Mouse (Mus musculus) stomach, embryonic 16.5 days (tissue): ENCODE measurements around the gene Kifc1. TPM values are rescaled to one million over a fixed set of nuclear protein-coding genes. Genes with fewer than 3 reads are reported as not detected.
A peak's percentile ranks its signal among the peaks of the same experiment; 100 is the strongest.

Source experiments
- ATAC-seq: fragments of 200-750 bp; cut with Nextera tagmentation; 2 replicates; pipeline ENCODE4 v1.8.0; 2017; ENCODE audit warnings: moderate number of reproducible peaks, moderate TSS enrichment; ENCODE audit not compliant: insufficient read depth, low FRiP score
- H3K27ac ChIP-seq: fragments of 300-500 bp; sonication (generic); 2 replicates; pipeline ENCODE4 v1.5.1; 2014; ENCODE audit warnings: low read length
- H3K27me3 ChIP-seq: fragments of 300-500 bp; sonication (generic); 2 replicates; pipeline ENCODE4 v1.6.1; 2014; ENCODE audit warnings: low read length, control low read depth, mixed read lengths; ENCODE audit not compliant: control insufficient read depth, insufficient read depth
- H3K36me3 ChIP-seq: fragments of 300-500 bp; sonication (generic); 2 replicates; pipeline ENCODE4 v1.6.1; 2014; ENCODE audit warnings: low read length; ENCODE audit not compliant: control insufficient read depth, insufficient read depth
- H3K4me1 ChIP-seq: fragments of 300-500 bp; sonication (generic); 2 replicates; pipeline ENCODE4 v1.6.1; 2014; ENCODE audit warnings: low read length, control low read depth, mixed read lengths; ENCODE audit not compliant: control insufficient read depth, insufficient read depth
- H3K4me2 ChIP-seq: fragments of 300-500 bp; sonication (generic); 2 replicates; pipeline ENCODE4 v1.6.1; 2014; ENCODE audit warnings: low read depth, low read length, mixed read lengths
- H3K4me3 ChIP-seq: fragments of 300-500 bp; sonication (generic); replicated peaks from 2 replicates; pipeline ENCODE4 v1.5.1; 2014; ENCODE audit warnings: mild to moderate bottlenecking, low read length
- H3K9ac ChIP-seq: fragments of 300-500 bp; sonication (generic); 2 replicates; pipeline ENCODE4 v1.6.1; 2014; ENCODE audit warnings: low read length
- H3K9me3 ChIP-seq: fragments of 300-500 bp; sonication (generic); replicated peaks from 2 replicates; pipeline ENCODE4 v1.6.1; 2016; ENCODE audit warnings: low read length, control low read depth; ENCODE audit not compliant: control insufficient read depth
- WGBS: fragments of 180-500 bp; shearing (Covaris S2); extraction: QIAGEN DNeasy Blood & Tissue Kit; methylation state at CpG from one replicate; pipeline ENCODE4 v1.1.7; 2014; 5-methylcytosine and 5-hydroxymethylcytosine counted together
- polyA plus RNA-seq: library from polyadenylated mRNA; unstranded; fragments of >200 nt; fragmentation: Nextera tagmentation; extraction: Ambion mirVana; gene quantifications from 2 replicates; pipeline ENCODE4 v1.2.1, GENCODE M21; 2015

The Kifc1 gene
- polyA plus RNA-seq, 1 experiment from 2014 or later, result 6.9 TPM

DNA sequence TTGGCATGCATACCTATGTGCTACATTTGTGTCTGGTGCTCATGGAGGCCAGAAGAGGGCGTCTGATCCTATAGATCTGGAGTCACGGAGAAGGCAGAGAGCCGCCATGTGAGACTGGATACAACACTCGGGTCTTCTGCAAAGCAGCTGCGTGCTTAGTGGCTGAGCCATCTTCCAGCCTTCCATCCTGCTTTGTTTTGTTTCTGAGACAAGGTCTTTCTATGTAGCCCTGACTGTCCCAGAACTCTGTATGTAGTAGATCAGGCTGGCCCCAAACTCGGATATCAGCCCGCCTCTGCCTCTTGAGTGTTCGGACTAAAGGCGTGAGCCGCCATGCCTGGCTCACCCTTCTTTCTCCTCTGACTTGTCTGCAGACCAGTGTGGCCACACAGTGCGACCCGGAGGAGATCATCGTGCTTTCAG is 24.5 kb upstream of the Kifc1 start:
- Histone ChIP-seq H3K4me3 (peak overlapping the region; percentile 64; the same call in 1 of the 2 replicates), H3K36me3 (peaks cover 27% of the 10 kb centered on the region), H3K27ac (no peak overlapping the region), H3K4me1 (peaks cover 30% of the 10 kb centered on the region), H3K9me3 (no peaks in the 10 kb centered on the region), H3K4me2 (peak overlapping the region; percentile 73), H3K9ac (peak overlapping the region; percentile 48; the same call in 1 of the 2 replicates), H3K27me3 (no peaks in the 10 kb centered on the region)
- no peak for ATAC-seq
- WGBS, result 68% methylated on average over 13 of the region's 13 CpGs

DNA sequence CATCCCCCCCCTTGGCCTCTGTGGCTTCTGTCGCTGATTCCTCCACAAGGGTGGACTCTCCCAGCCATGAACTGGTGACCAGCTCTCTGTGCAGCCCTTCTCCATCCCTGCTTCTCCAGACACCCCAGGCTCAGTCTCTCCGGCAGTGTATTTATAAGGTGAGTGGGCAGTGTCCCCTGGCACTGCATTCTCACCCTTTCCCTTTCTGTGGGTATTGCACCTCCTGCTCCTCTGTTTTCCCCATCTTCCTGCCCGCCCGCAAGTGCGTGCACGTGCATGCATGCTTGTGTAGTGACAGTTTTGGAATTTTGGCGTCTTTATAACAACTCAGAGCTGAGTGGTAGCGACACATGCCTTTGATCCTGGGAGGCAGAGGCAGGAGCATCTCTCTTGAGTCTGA is 23.4 kb upstream of the Kifc1 start:
- ATAC-seq, result no peak
- no peak overlapping the region for H3K27ac ChIP-seq
- WGBS, result 95% methylated on average over 8 of the region's 8 CpGs

GRCm38 (mm10) chr17:33913264-33913663 is 22.8 kb upstream of the Kifc1 start:
- Histone ChIP-seq H3K9ac (no peak overlapping the region), H3K4me3 (no peak overlapping the region), H3K4me2 (no peak overlapping the region), H3K4me1 (peaks cover 22% of the 10 kb centered on the region), H3K9me3 (no peaks in the 10 kb centered on the region), H3K36me3 (peaks cover 27% of the 10 kb centered on the region), H3K27ac (no peak overlapping the region), H3K27me3 (no peaks in the 10 kb centered on the region)
- 90% methylated on average over 10 of the region's 10 CpGs for WGBS
- ATAC-seq, result no peak

More for the DNA sequence above, 23.4 kb upstream of the Kifc1 start:
- no peak overlapping the region for H3K4me3 ChIP-seq
- peaks cover 27% of the 10 kb centered on the region for H3K4me1 ChIP-seq
- H3K36me3 ChIP-seq, result peaks cover 27% of the 10 kb centered on the region
- H3K9me3 ChIP-seq, result no peaks in the 10 kb centered on the region
- H3K4me2 ChIP-seq, result no peak overlapping the region
- no peaks in the 10 kb centered on the region for H3K27me3 ChIP-seq
- H3K9ac ChIP-seq, result no peak overlapping the region

- H3K9ac ChIP-seq, result no peak overlapping the region
- H3K4me2 ChIP-seq, result no peak overlapping the region
- H3K27ac ChIP-seq, result no peak overlapping the region
- WGBS, result 92% methylated on average over 28 of the region's 28 CpGs
- no peaks in the 10 kb centered on the region for H3K27me3 ChIP-seq
- ATAC-seq, result no peak
- H3K4me3 ChIP-seq, result no peak overlapping the region
- no peaks in the 10 kb centered on the region for H3K9me3 ChIP-seq
- peaks cover 23% of the 10 kb centered on the region for H3K4me1 ChIP-seq
- peaks cover 24% of the 10 kb centered on the region for H3K36me3 ChIP-seq
Measured at GRCm38 (mm10) chr17:33911813-33912414, 21.5 kb upstream of the Kifc1 start.

GRCm38 (mm10) chr17:33911052-33911812 is 20.8 kb upstream of the Kifc1 start:
- Histone ChIP-seq H3K27ac (no peak overlapping the region), H3K36me3 (peaks cover 24% of the 10 kb centered on the region), H3K9me3 (no peaks in the 10 kb centered on the region), H3K4me2 (no peak overlapping the region), H3K4me3 (no peak overlapping the region), H3K4me1 (peaks cover 20% of the 10 kb centered on the region), H3K9ac (no peak overlapping the region), H3K27me3 (no peaks in the 10 kb centered on the region)
- WGBS, result 89% methylated on average over 31 of the region's 31 CpGs
- no peak for ATAC-seq

- H3K4me1 ChIP-seq, result peaks cover 20% of the 10 kb centered on the region
- 47% methylated on average over 11 of the region's 11 CpGs for WGBS
- peak overlapping the region; percentile 76 for H3K4me2 ChIP-seq
- peak overlapping the region; percentile 94 for H3K9ac ChIP-seq
- no peak for ATAC-seq
- no peaks in the 10 kb centered on the region for H3K27me3 ChIP-seq
- H3K27ac ChIP-seq, result peak overlapping the region; percentile 97
- H3K9me3 ChIP-seq, result no peaks in the 10 kb centered on the region
- H3K4me3 ChIP-seq, result peak overlapping the region; percentile 92
- peaks cover 24% of the 10 kb centered on the region for H3K36me3 ChIP-seq
Measured at GRCm38 (mm10) chr17:33910346-33911051, 20.0 kb upstream of the Kifc1 start.

DNA sequence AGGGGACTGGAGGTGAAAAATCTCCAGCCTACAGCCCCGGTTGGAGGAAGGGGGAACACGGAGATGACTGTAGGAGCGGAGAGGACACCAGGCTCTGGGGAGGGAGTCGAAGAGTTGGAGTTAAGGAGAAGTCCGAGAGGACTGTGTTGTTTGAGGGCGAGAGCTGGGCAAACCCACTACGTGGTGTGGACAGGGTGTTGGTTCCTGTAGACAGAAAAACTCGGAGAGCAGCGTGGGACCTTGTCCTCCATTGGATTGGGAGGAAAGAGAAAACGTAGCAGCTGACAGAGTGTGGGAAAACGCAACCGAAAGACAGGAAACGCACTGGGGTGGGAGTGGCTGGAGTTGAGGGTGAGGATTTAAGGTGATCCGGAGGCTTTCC is 19.4 kb upstream of the Kifc1 start:
- WGBS, result 0% methylated on average over 14 of the region's 14 CpGs
- Histone ChIP-seq H3K27ac (peak overlapping the region; percentile 97), H3K4me2 (peak overlapping the region; percentile 76), H3K9ac (peak overlapping the region; percentile 94), H3K4me3 (peak overlapping the region; percentile 92), H3K9me3 (no peaks in the 10 kb centered on the region), H3K4me1 (peaks cover 15% of the 10 kb centered on the region), H3K27me3 (no peaks in the 10 kb centered on the region), H3K36me3 (peaks cover 24% of the 10 kb centered on the region)
- ATAC-seq, result no peak

- no peaks in the 10 kb centered on the region for H3K27me3 ChIP-seq
- peaks cover 15% of the 10 kb centered on the region for H3K4me1 ChIP-seq
- H3K9ac ChIP-seq, result peak within 1 kb of the TSS; percentile 94
- H3K4me3 ChIP-seq, result peak within 1 kb of the TSS; percentile 92
- H3K36me3 ChIP-seq, result peaks cover 24% of the 10 kb centered on the region
- ATAC-seq, result peak; percentile 97
- under 1% methylated on average over 68 of the region's 68 CpGs for WGBS
- peak within 1 kb of the TSS; percentile 97 for H3K27ac ChIP-seq
- H3K4me2 ChIP-seq, result peak within 1 kb of the TSS; percentile 98
- no peaks in the 10 kb centered on the region for H3K9me3 ChIP-seq
Measured at GRCm38 (mm10) chr17:33909077-33909868, 18.8 kb upstream of the Kifc1 start, which contains the start of gene Daxx. TSS of gene Daxx (plus strand) at chr17:33909414.
